Mouse (Mus musculus): ENCODE measurements around the gene E130116L18Rik. TPM values are rescaled to one million over a fixed set of nuclear protein-coding genes. Genes with fewer than 3 reads are reported as not detected.
"Not testable (repeated sequence)": the region's sequence is repeated elsewhere in the genome, so short reads cannot be mapped to it uniquely, and the experiment has no call there.

E130116L18Rik gene
- total RNA-seq, 2 experiments from 2014 or later, result not detected

GRCm38 (mm10) chr5:25184594-25184993, 38.4 kb downstream of the E130116L18Rik start:
- DNase-seq (ENCODE audit: low spot score in 2 of 2), result no peak
- intact Hi-C loops (cut with DNase I), result no loop called here

GRCm38 (mm10) chr5:25183595-25183994, 39.4 kb downstream of the E130116L18Rik start:
- no peak for DNase-seq (ENCODE audit: low spot score in 2 of 2)
- intact Hi-C loops (cut with DNase I), result no loop called here

- intact Hi-C loops (cut with DNase I), result no loop called here
- DNase-seq (ENCODE audit: low spot score in 2 of 2), result no peak
These were observed 41.9 kb downstream of the E130116L18Rik start, which contains the start of gene Galntl5 for GRCm38 (mm10) chr5:25181004-25181531. Gene Galntl5 (plus strand): TSS chr5:25181460.

- no peak for DNase-seq (ENCODE audit: low spot score in 2 of 2)
- intact Hi-C loops (cut with DNase I), result no loop called here
These were observed 42.9 kb downstream of the E130116L18Rik start for GRCm38 (mm10) chr5:25179936-25180488.

- no peak for DNase-seq (ENCODE audit: low spot score in 2 of 2)
- intact Hi-C loops (cut with DNase I), result no loop called here
These were observed 43.7 kb downstream of the E130116L18Rik start for GRCm38 (mm10) chr5:25179284-25179683.

GRCm38 (mm10) chr5:25178543-25178942, 44.4 kb downstream of the E130116L18Rik start:
- DNase-seq (ENCODE audit: low spot score in 2 of 2); intact Hi-C loops (cut with DNase I): not testable (repeated sequence)

GRCm38 (mm10) chr5:25177937-25178336, 45.0 kb downstream of the E130116L18Rik start:
- DNase-seq (ENCODE audit: low spot score in 2 of 2); intact Hi-C loops (cut with DNase I): not testable (repeated sequence)

Other genes starting within 250 kb of the E130116L18Rik start
- 100 to 1,000 TPM in 1 of 2 experiments, 10 to 100 TPM in 1; 90.6 to 123 TPM for gene Prkag2, start 122.5 kb downstream of the E130116L18Rik start, total RNA-seq (2021)
- not detected for gene Galntl5, start 41.7 kb downstream of the E130116L18Rik start, total RNA-seq (2021)
- gene Galnt11, start 1.2 kb downstream of the E130116L18Rik start, total RNA-seq (2021), result 10 to 100 TPM; 46.1 to 49.0 TPM